Mouse (Mus musculus): ENCODE measurements around the gene Gm21800. TPM values are rescaled to one million over a fixed set of nuclear protein-coding genes. Genes with fewer than 3 reads are reported as not detected.
"Not testable (repeated sequence)": the region's sequence is repeated elsewhere in the genome, so short reads cannot be mapped to it uniquely, and the experiment has no call there.

Gene Gm21800
- not detected in 2 replicates for total RNA-seq (2017)

DNA sequence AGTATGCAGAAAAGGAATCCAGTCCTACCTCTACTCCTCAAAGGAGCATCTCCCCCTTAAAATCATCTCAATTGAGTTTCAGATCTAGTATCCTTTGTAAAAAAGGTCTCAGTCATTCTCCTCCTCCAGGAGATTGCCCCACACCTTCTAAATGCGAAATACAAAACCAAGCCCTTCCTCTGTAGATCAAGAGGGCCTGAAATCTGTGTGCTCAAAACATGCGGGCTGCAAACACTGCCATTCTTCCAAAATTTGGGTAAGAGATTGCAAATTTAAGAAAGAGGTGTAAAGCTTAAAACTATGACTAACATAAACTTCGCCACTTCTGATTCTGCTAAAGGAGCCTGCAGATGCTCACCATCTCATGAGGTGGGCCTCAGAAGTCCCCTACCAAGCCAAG lies at the start of gene Gm21800:
Gm21800 (plus strand) TSS at position 301 of the 400 bp plus-strand sequence.
- ATAC-seq (ENCODE audit: extremely low read depth, insufficient number of reproducible peaks, low FRiP score, poor library complexity, severe bottlenecking), result not testable (repeated sequence)

Measured in neutrophil, adult 5-6 weeks (primary cell).